Mouse (Mus musculus): ENCODE data around the gene Myf6. TPM values are rescaled to one million over a fixed set of nuclear protein-coding genes. Genes with fewer than 3 reads are reported as not detected.

The Myf6 gene
- not detected in 2 replicates for polyA plus RNA-seq (2012; rRNA removed)

DNA sequence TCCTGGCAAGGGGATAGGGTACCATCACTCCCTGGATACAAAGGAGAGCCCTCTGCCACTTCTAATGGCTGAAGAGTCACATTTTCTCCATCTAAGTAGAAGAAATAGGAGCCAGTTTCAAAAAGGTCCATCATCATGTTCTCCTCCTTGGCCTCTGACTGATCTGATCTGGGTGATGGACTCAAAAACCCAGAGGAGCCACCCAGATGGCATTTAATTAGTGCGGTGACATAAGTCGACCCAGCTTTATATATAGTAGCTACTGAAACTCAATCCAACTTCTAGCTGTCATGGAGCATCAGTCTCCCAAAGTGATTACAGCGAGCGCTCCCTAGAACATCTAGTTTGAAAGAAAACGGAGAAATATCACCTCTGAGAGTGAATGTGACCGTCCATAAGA lies at the start of gene Myf6:
TSS of gene Myf6 (minus strand) at position 170 of the 400 bp plus-strand sequence.
- H3K4me1 ChIP-seq (ENCODE audit: control insufficient read depth, insufficient read depth, insufficient read length, low read length), result no peaks in the 10 kb centered on the region
- no peak for TF ChIP-seq CTCF (IDR thresholded peaks at IDR 0.05; ENCODE audit: extremely low read depth, insufficient read length, insufficient replicate concordance, low read depth, low read length)
- no peaks in the 10 kb centered on the region for H3K27me3 ChIP-seq (ENCODE audit: control insufficient read depth, insufficient read depth, low read length)
- H3K36me3 ChIP-seq (ENCODE audit: control insufficient read depth, insufficient read depth, low read length), result no peaks in the 10 kb centered on the region
- H3K4me3 ChIP-seq (ENCODE audit: low read depth, low read length), result no peak within 1 kb of the TSS
- H3K27ac ChIP-seq (ENCODE audit: insufficient read depth, low read depth, low read length), result no peak within 1 kb of the TSS
- WGBS, result 89% methylated on average over 6 of the region's 6 CpGs

DNA sequence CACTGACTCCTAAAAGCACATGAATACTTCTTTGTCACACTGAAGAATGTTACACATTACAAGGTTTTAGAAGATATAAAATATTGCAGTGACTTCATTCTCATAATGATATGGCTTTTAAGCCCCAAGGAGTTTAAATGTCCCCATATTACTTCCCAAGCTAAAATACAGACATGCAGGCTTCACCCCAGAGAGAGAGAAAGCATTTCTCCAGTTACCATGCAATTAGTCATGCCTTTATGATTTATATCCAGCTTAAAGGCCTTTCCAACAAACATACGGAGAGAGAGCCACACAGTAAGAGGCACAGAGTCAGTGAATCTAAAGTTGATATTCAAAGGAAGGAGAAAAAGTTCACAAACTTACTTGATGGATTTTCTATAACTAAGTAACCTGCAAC lies 48.5 kb upstream of the Myf6 start:
- no peak overlapping the region for H3K4me3 ChIP-seq (ENCODE audit: low read depth, low read length)
- no peaks in the 10 kb centered on the region for H3K27me3 ChIP-seq (ENCODE audit: control insufficient read depth, insufficient read depth, low read length)
- 58% methylated on average over 1 of the region's 1 CpGs for WGBS
- H3K4me1 ChIP-seq (ENCODE audit: control insufficient read depth, insufficient read depth, insufficient read length, low read length), result no peaks in the 10 kb centered on the region
- TF ChIP-seq POLR2A (IDR thresholded peaks at IDR 0.05; ENCODE audit: low read depth, low read length) (no peak), CTCF (IDR thresholded peaks at IDR 0.05; ENCODE audit: extremely low read depth, insufficient read length, insufficient replicate concordance, low read depth, low read length) (no peak)
- H3K36me3 ChIP-seq (ENCODE audit: control insufficient read depth, insufficient read depth, low read length), result no peaks in the 10 kb centered on the region
- H3K27ac ChIP-seq (ENCODE audit: insufficient read depth, low read depth, low read length), result no peak overlapping the region

DNA sequence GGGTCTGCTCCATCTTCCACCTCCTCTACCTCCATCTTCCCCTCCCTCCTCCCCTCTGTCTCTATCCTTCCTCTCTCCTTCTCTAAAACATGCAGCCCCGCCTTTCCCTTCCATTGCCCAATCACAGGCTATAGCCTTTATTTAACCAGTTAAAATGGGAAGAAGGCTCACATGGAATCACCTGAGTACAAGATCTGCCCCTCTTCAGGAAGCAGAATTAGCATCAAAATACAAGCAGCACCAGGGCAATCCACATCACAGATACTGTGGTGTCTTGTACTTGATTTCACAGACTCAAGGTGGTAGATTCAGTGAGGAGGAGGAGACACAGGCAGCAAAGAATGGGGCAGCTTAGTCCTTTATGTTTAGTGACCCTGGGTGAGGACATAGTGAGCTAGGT lies 34.2 kb upstream of the Myf6 start:
- Histone ChIP-seq H3K27me3 (ENCODE audit: control insufficient read depth, insufficient read depth, low read length) (no peaks in the 10 kb centered on the region), H3K27ac (ENCODE audit: insufficient read depth, low read depth, low read length) (no peak overlapping the region), H3K36me3 (ENCODE audit: control insufficient read depth, insufficient read depth, low read length) (no peaks in the 10 kb centered on the region), H3K4me1 (ENCODE audit: control insufficient read depth, insufficient read depth, insufficient read length, low read length) (no peaks in the 10 kb centered on the region), H3K4me3 (ENCODE audit: low read depth, low read length) (no peak overlapping the region)
- 80% methylated on average over 1 of the region's 1 CpGs for WGBS
- TF ChIP-seq POLR2A (IDR thresholded peaks at IDR 0.05; ENCODE audit: low read depth, low read length), result no peak
- TF ChIP-seq CTCF (IDR thresholded peaks at IDR 0.05; ENCODE audit: extremely low read depth, insufficient read length, insufficient replicate concordance, low read depth, low read length), result no peak

DNA sequence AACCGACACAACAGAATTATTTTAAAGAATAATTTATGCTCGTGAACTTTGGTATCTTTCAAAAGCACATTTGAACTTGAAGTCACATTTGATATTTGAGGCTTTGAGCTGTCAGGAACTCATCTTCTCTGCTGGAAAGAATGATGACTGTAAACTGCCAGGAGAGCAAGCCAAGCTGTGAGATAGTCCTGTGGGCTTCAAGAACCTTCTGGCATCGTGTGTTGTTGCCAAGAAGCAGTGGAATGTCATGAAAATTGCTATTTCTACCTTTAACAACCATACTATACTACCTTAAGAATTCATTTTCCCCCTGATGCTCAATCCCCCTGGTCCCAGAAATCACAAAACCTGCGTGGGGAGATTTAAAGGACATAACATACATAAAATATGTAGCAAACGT lies 24.7 kb upstream of the Myf6 start:
- H3K27me3 ChIP-seq (ENCODE audit: control insufficient read depth, insufficient read depth, low read length), result no peaks in the 10 kb centered on the region
- WGBS, result 75% methylated on average over 5 of the region's 5 CpGs
- H3K4me1 ChIP-seq (ENCODE audit: control insufficient read depth, insufficient read depth, insufficient read length, low read length), result no peaks in the 10 kb centered on the region
- no peaks in the 10 kb centered on the region for H3K36me3 ChIP-seq (ENCODE audit: control insufficient read depth, insufficient read depth, low read length)
- H3K4me3 ChIP-seq (ENCODE audit: low read depth, low read length), result no peak overlapping the region
- no peak overlapping the region for H3K27ac ChIP-seq (ENCODE audit: insufficient read depth, low read depth, low read length)
- TF ChIP-seq POLR2A (IDR thresholded peaks at IDR 0.05; ENCODE audit: low read depth, low read length) (no peak), CTCF (IDR thresholded peaks at IDR 0.05; ENCODE audit: extremely low read depth, insufficient read length, insufficient replicate concordance, low read depth, low read length) (no peak)

DNA sequence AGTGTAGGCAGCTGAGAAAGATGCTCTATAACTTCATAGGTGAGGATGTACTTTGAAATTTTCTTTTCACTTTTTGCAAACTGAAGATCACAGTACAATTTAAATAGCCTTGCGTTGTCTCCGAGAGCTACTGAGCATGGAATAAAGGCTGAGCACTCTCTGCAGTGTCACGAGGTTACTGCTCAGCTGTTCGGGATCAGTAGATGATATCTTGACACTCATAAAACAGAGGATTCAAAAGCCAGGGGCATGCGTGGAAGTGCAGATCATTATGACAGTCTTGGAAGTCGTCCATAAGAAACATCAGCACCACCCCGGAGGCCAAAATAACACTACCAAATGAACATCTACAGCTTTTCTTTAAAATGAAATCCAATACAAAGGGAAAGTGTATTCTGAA lies 22.1 kb upstream of the Myf6 start:
- 53% methylated on average over 7 of the region's 7 CpGs for WGBS
- TF ChIP-seq POLR2A (IDR thresholded peaks at IDR 0.05; ENCODE audit: low read depth, low read length), result no peak
- TF ChIP-seq CTCF (IDR thresholded peaks at IDR 0.05; ENCODE audit: extremely low read depth, insufficient read length, insufficient replicate concordance, low read depth, low read length), result no peak

DNA sequence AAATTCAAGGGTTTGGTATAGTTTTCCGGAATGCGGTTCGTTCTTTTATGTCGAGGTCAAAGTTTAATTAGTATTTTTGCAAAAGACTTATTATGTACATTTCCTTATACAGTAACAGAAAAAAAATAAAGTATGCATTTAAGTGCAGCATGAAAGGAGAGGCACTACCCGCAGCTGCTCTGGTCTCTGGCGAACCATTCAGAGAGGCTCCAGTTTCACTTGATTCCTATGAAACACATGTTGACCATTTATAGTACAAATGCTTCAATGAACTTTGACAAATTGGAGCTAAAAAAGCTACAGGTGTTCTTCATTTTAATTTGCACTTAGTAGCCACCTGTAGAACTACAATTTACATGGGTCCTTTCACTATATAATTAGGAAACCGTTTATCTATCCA lies 20.2 kb upstream of the Myf6 start:
- Histone ChIP-seq H3K27ac (ENCODE audit: insufficient read depth, low read depth, low read length) (no peak overlapping the region), H3K4me1 (ENCODE audit: control insufficient read depth, insufficient read depth, insufficient read length, low read length) (no peaks in the 10 kb centered on the region), H3K27me3 (ENCODE audit: control insufficient read depth, insufficient read depth, low read length) (no peaks in the 10 kb centered on the region), H3K4me3 (ENCODE audit: low read depth, low read length) (no peak overlapping the region), H3K36me3 (ENCODE audit: control insufficient read depth, insufficient read depth, low read length) (no peaks in the 10 kb centered on the region)
- 37% methylated on average over 7 of the region's 7 CpGs for WGBS
- TF ChIP-seq POLR2A (IDR thresholded peaks at IDR 0.05; ENCODE audit: low read depth, low read length) (no peak), CTCF (IDR thresholded peaks at IDR 0.05; ENCODE audit: extremely low read depth, insufficient read length, insufficient replicate concordance, low read depth, low read length) (no peak)

More for the DNA sequence above, 22.1 kb upstream of the Myf6 start:
- H3K4me1 ChIP-seq (ENCODE audit: control insufficient read depth, insufficient read depth, insufficient read length, low read length), result no peaks in the 10 kb centered on the region
- H3K4me3 ChIP-seq (ENCODE audit: low read depth, low read length), result no peak overlapping the region
- H3K36me3 ChIP-seq (ENCODE audit: control insufficient read depth, insufficient read depth, low read length), result no peaks in the 10 kb centered on the region
- H3K27me3 ChIP-seq (ENCODE audit: control insufficient read depth, insufficient read depth, low read length), result no peaks in the 10 kb centered on the region
- no peak overlapping the region for H3K27ac ChIP-seq (ENCODE audit: insufficient read depth, low read depth, low read length)

DNA sequence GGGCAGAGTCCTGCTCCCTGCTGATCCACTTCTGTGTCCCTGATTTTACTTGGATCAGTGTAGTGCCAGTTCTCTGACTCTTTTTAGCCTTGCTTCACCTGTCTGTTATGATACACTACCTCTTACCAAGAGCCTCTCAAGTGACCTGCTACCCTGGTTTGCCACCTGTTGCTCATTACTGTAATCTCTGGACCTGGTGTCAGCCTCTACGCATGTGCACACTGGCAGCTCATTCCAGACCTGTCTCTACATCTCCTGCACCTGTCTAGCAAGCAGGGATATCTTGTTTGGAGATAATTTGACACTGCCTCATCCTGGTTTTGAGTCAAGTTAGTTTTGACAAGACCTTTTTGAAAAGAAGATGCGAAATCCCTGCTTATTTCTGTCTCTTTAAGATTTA lies 11.9 kb upstream of the Myf6 start:
- Histone ChIP-seq H3K4me3 (ENCODE audit: low read depth, low read length) (no peak overlapping the region), H3K4me1 (ENCODE audit: control insufficient read depth, insufficient read depth, insufficient read length, low read length) (no peaks in the 10 kb centered on the region), H3K27ac (ENCODE audit: insufficient read depth, low read depth, low read length) (no peak overlapping the region), H3K27me3 (ENCODE audit: control insufficient read depth, insufficient read depth, low read length) (no peaks in the 10 kb centered on the region), H3K36me3 (ENCODE audit: control insufficient read depth, insufficient read depth, low read length) (no peaks in the 10 kb centered on the region)
- TF ChIP-seq POLR2A (IDR thresholded peaks at IDR 0.05; ENCODE audit: low read depth, low read length) (no peak), CTCF (IDR thresholded peaks at IDR 0.05; ENCODE audit: extremely low read depth, insufficient read length, insufficient replicate concordance, low read depth, low read length) (no peak)
- 75% methylated on average over 2 of the region's 2 CpGs for WGBS

DNA sequence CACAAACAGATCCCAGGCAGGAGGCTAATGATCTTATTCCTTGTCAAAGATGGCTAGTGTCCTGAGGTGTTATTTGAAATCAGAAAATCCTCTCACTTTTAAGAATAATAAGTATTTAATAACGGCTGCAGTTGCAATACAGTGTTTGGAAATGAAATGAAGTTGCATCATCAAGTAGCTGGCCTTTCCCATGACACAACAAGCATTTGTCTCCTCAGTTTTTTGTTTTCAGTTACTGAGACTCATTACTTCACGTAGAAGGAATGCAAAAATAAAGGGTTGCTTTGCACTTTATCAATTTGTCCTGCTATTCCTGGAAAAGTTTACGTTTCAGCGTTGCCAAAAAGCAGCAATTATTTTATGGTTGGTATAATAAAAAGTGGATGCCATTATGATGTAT lies 8.9 kb upstream of the Myf6 start:
- Histone ChIP-seq H3K27me3 (ENCODE audit: control insufficient read depth, insufficient read depth, low read length) (no peaks in the 10 kb centered on the region), H3K27ac (ENCODE audit: insufficient read depth, low read depth, low read length) (no peak overlapping the region), H3K36me3 (ENCODE audit: control insufficient read depth, insufficient read depth, low read length) (no peaks in the 10 kb centered on the region), H3K4me1 (ENCODE audit: control insufficient read depth, insufficient read depth, insufficient read length, low read length) (no peaks in the 10 kb centered on the region), H3K4me3 (ENCODE audit: low read depth, low read length) (no peak overlapping the region)
- WGBS, result 27% methylated on average over 4 of the region's 4 CpGs
- TF ChIP-seq POLR2A (IDR thresholded peaks at IDR 0.05; ENCODE audit: low read depth, low read length) (no peak), CTCF (IDR thresholded peaks at IDR 0.05; ENCODE audit: extremely low read depth, insufficient read length, insufficient replicate concordance, low read depth, low read length) (no peak)

All from small intestine, adult 2 months (tissue).